Mouse (Mus musculus) E14TG2a.4 (cell line): ENCODE results near the gene Mllt6.

ENCODE experiments used
- CTCF ChIP-seq: conservative IDR thresholded peaks from 2 replicates; pipeline ENCODE4 v1.5.1; 2014; ENCODE audit warnings: low read length
- NANOG ChIP-seq: IDR thresholded peaks from 2 replicates; pipeline ENCODE4 v1.6.1; 2014; ENCODE audit warnings: borderline replicate concordance, low read length, mixed read lengths
- POU5F1 ChIP-seq: IDR thresholded peaks from 2 replicates; pipeline ENCODE4 v1.6.1; 2014; ENCODE audit warnings: low read length, borderline replicate concordance

- TF ChIP-seq CTCF (no peak), POU5F1 (no peak), NANOG (no peak)
Observed at GRCm38 (mm10) chr11:97682504-97683055, 19.4 kb downstream of the Mllt6 start.
